Mouse (Mus musculus) gastrocnemius, postnatal 4 days (tissue): Measurements from ENCODE around the gene Tra2b. TPM values are rescaled to one million over a fixed set of nuclear protein-coding genes. Genes with fewer than 3 reads are reported as not detected.
"Not testable (repeated sequence)": the region's sequence is repeated elsewhere in the genome, so short reads cannot be mapped to it uniquely, and the experiment has no call there.

Experiments
- DNase-seq, 2 experiments: peaks; one replicate each; pipeline ENCODE4 v3.0.0; 2021 to 2022; ENCODE audit warnings: low spot score in 2 of 2, mixed read lengths in 2 of 2
- total RNA-seq, 2 experiments: library from RNA; stranded (reverse); gene quantifications; 2 replicates each; pipeline ENCODE4 v1.2.3; 2021

Tra2b gene
- total RNA-seq, 2 experiments from 2014 or later = 86.1 to 95.0 TPM

DNA sequence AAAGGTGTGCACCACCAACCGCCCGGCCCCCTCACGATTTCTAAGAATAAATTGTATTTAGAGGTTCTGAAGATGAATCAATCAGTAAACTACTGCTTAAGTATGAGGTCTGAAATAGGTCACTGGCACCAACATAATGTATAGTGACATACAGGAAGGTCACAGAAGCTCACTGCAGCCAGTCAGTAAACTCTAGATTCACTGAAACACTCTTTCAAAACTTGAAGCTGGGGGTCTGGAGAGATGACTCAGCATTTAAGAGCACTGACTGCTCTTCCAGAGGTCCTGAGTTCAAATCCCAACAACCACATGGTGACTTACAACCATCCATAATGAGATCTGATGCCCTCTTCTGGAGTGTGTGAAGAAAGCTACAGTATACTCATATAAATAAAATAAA is 16.1 kb downstream of the Tra2b start:
- DNase-seq = no peak

DNA sequence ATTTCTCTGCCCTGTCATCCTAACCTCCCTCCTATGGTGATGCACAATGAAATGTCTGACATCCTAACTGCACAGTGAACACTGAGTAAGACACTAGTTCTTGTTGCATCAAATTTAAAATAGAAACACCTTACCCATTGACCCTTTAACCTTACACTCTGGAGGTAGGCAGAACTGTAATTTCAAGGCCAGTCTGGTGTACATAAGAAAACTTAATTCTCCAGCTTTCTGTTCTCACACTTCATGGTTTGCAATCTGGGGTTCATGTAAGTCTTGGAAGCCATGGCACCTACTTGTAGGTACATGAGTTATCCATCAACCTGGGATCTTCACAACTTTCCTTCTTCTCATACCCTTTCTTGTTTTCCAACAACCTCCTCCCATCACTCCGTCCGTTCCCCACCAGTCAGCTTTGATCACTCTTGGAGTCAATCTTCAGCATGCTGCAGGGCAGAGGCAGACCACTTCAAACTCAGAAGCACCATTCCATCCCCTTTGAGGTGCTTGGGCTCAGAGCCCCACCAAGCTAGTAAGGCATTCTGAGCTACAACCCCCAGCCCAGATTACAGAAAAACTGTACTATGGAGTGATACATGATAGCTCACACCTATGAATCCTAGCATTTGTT is 23.5 kb downstream of the Tra2b start:
- DNase-seq = no peak

DNA sequence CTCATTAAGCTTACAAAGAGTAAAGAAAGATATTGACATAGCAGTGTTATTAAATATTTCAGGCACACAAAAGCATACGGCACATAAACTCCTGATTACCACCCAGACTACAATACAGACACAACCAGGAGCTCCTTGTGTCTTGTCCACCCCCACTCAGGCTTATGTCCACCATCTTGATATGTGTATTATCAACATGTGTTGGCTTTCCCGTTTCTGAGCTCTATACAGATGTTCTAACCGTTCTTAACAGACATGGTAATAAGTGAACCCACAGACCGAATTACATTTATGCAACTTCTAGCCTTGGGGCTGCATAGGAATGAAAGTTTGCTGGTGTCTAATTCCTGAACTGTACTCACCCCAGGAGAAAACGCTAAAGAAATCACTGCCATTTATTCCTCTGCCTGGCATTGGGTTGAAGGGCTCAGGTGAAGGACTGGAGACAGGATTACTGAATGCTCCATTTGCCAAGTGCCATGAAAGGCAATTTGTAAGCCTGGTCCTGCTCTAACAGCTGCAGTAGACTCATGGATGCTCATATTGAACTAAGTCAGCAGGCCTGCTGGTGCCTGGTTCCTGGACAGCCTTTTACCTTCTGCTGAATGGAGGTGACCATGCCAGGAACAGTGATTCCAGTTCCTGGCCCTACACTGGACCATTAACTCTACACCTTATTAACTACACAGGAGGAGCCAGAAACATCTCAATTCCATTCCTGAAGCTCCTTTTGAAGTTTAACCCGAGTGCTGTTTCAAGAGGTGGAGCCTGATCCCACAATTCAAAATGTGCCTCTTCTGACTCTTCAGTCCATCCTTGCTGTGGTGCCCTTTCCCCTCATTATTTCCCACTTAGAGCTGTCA is 24.2 kb downstream of the Tra2b start:
- no peak for DNase-seq

DNA sequence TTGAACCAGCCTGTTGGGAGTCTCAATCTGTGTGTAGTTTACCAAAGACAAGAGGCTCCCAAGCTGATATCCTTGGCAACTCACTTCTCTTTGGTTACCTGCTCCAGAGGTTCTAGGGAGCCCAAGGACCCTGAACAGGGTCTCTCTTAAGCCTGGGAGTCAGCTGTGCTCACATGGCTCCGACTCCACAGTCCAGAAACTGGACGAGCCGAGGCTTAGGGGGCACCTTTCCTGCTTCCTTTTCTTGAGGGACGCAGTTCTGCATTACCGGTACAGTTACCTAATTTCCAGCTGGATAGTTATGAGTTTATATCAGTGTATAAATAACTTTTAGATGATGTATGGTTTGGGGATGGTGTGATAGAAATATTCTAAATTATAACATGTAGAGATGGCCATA is 24.9 kb downstream of the Tra2b start:
- no peak for DNase-seq

DNA sequence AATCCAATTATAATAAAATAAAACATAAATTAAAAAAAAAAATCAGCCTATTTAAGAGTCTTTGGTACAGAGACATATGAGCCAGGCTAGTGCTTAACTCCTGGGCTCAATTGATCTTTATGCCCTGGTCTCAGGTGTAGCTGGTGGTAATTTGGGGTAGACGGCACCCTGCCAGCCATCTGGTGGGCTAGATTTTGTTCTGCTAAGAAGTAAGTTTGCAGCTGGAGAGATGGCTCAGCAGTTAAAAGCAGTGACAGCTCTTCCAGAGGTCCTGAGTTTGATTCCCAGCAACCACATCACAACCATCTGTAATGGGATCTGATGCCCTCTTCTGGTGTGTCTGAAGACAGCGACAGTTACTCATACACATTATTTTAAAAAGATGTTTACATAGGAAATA is 25.8 kb downstream of the Tra2b start:
- DNase-seq = no peak

DNA sequence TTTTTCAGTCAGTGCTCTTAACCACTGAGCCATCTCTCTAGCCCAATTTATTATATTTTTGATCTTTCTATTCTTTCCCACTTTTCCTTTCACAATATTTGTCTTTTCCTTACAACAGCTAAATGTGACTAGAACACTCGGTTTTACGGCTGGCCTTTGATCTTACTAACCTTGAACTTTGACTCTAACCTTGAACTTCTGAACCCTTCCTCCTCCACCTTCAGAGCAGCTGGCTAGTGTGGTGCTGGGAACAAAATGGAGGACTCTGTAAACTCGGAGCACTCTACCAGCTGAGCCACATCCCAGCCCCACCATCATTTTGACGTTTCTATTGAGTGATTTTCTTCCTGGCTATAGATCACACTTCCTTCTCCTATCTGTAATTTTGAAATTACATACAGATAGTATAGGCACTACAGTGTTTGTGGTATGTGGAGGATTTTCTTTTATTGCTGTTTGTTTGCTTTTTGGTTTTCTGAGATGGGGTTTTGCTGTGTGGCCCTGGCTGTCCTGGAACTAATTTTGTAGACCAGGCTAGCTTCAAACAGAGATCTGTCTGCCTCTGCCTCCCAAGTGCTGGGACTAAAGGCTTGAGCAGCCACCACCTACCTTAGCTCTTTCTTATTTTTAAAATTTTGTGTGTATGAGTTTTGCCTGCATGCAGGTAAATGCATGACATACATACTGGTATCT is 26.7 kb downstream of the Tra2b start:
- no peak for DNase-seq

DNA sequence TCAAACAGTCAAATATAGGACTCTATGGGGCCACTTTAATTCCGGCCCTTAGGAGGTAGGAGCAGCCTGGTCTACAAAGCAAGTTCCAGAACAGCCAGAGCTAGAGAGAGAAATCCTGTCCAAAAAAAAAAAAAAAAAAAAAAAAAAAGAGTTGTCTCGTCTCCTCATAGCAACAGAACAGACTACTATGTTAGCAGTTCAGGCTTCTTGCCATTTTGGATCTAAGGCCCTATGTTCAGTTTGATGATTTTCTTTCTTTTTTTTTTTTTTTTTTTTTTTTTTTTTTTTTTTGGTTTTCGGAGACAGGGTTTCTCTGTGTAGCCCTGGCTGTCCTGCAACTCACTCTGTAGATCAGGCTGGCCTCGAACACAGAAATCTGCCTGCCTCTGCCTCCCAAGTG is 27.4 kb downstream of the Tra2b start:
- not testable (repeated sequence) for DNase-seq

DNA sequence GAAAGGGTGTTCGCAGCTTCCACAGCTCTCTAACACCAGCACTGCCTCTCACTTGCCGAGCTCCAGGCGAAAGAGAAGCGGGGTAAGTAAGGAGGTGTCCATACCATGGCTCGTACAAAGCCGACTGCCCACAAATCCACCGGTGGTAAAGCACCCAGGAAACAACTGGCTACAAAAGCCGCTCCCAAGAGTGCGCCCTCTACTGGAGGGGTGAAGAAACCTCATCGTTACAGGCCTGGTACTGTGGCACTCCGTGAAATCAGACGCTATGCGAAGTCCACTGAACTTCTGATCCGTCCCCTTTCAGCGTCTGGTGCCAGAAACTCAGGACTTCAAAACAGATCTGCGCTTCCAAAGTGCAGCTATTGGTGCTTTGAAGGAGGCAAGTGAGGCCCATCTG is 29.0 kb downstream of the Tra2b start:
- DNase-seq = no peak

DNA sequence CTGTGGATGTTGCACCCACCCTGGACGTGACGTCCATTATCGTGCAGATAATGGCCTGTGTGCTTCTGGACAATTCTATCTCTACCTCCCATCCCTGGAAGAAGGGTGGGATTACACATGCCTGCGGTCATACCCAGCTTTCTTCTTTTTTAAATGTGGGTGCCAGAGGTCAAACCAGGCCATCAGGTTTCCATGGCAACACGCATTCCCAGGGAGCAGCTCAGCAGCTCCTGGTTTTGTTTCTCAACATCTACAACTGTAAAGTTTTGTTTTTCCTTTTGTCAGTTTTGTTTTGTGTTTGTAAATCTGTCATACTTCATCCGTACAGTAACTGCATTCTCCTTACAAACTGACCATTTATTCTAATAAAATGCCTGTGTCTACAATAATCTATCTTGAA is 31.3 kb downstream of the Tra2b start:
- no peak for DNase-seq

DNA sequence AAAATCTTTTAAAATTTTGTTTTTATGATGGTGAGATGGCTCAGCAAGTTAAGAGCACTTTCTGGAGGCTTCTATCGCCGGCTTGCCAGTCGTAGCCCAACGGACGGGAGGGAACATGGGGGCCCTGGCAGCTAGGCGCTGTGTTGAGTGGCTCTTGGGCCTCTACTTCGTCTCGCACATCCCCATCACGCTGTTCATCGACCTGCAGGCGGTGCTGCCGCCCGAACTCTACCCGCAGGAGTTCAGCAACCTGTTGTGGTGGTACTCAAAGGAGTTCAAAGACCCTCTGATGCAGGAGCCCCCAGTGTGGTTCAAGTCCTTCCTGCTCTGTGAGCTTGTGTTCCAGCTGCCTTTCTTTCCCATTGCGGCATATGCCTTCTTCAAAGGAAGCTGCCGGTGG is 35.5 kb downstream of the Tra2b start:
- not testable (repeated sequence) for DNase-seq

DNA sequence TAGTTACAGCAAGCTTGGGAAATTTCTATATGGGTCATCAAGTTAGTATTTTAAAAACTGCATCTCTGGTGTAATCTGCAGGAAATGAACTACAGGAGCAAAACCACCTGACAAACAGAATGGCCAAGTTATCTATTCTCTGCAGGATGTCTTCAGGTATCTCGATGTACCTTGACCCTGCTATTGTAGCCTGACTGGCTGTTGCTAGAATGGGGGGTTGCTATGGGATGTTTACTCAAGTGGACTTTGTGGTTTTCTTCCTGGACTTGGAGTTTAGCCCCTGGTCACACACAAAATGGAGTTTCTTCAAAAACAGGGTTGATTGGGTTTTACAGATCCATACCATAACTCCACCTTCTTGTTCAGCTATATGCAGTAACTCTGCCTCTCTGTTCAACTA is 62.3 kb downstream of the Tra2b start:
- no peak for DNase-seq

DNA sequence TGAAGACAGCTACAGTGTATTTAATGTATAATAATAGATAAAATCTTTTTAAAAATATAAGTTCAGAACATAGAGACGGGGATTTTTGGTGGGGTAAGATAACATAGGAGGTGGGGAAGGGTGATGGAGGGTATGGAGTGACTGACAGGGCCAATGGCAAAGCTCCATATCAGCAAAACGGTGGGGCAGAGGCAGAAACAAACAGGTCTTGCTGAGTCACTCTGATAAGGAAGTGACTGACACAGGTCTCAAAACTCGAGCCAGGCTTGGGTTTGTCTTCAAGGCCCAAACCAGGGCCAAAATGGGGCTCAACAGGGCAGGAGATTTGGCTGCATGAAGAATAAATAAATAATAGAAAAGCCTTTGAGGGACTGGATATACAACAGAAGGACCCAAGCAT is 63.9 kb downstream of the Tra2b start:
- DNase-seq = no peak

DNA sequence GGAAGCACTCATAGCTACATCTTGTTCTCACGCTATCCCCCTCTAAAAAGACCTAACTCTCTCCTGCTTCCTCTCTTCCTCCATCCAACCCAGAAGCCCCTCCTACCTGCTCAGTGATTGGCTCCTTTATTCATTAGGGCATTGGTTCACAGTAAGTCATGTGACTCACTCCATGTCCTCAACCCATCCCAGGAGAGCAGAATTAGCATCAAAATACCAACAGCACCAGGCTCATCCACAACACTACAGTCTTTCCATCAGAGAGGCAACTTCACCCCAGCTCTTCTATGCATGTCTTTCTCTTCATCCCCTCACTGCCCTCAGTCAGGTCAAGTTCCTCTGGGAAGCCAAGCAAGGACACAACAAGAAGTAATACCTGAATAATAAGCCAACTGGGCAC is 65.3 kb downstream of the Tra2b start:
- DNase-seq = no peak

Other genes starting within 250 kb of the Tra2b start
- 10 to 100 TPM; 32.2 to 33.8 TPM for gene Igf2bp2, start 102.7 kb downstream of the Tra2b start, total RNA-seq
- gene Etv5, start 173.7 kb upstream of the Tra2b start, total RNA-seq = 10 to 100 TPM; 31.4 to 34.0 TPM